Mouse (Mus musculus) regulatory T cell (primary cell): Measurements from ENCODE around the gene Foxg1.

Source experiments
- in situ Hi-C: fragments of 300-600 bp; cut with MboI, MseI; formaldehyde crosslinking; loops from one replicate; pipeline ENCODE4 v1.15.1; 2025; ENCODE audit warnings: high pct_unique_total_duplicates

The Foxg1 gene

GRCm38 (mm10) chr12:49385631-49385990, 3.2 kb downstream of the Foxg1 start:
- in situ Hi-C loops: no loop called here

- in situ Hi-C loops: no loop called here
Observed at GRCm38 (mm10) chr12:49386081-49386805, 3.8 kb downstream of the Foxg1 start.

- in situ Hi-C loops: no loop called here
Observed at GRCm38 (mm10) chr12:49387856-49388598, 5.6 kb downstream of the Foxg1 start.

- in situ Hi-C loops: no loop called here
Observed at GRCm38 (mm10) chr12:49389666-49390065, 7.2 kb downstream of the Foxg1 start.

- in situ Hi-C loops: no loop called here
Observed at GRCm38 (mm10) chr12:49390257-49390656, 7.8 kb downstream of the Foxg1 start.

GRCm38 (mm10) chr12:49390926-49391304, 8.5 kb downstream of the Foxg1 start:
- in situ Hi-C loops: no loop called here

GRCm38 (mm10) chr12:49391305-49392040, 9.0 kb downstream of the Foxg1 start:
- in situ Hi-C loops: no loop called here

- in situ Hi-C loops: no loop called here
Observed at GRCm38 (mm10) chr12:49392041-49392390, 9.6 kb downstream of the Foxg1 start.

GRCm38 (mm10) chr12:49392876-49393275, 10.4 kb downstream of the Foxg1 start:
- in situ Hi-C loops: no loop called here

- in situ Hi-C loops: no loop called here
Observed at GRCm38 (mm10) chr12:49393639-49394038, 11.2 kb downstream of the Foxg1 start.

- in situ Hi-C loops: no loop called here
Observed at GRCm38 (mm10) chr12:49394181-49394580, 11.7 kb downstream of the Foxg1 start.

GRCm38 (mm10) chr12:49394836-49395235, 12.4 kb downstream of the Foxg1 start:
- in situ Hi-C loops: no loop called here

GRCm38 (mm10) chr12:49395969-49396368, 13.5 kb downstream of the Foxg1 start:
- in situ Hi-C loops: no loop called here

- in situ Hi-C loops: no loop called here
Observed at GRCm38 (mm10) chr12:49396776-49397175, 14.3 kb downstream of the Foxg1 start.

- in situ Hi-C loops: no loop called here
Observed at GRCm38 (mm10) chr12:49397443-49398162, 15.1 kb downstream of the Foxg1 start.

GRCm38 (mm10) chr12:49398163-49398540, 15.7 kb downstream of the Foxg1 start:
- in situ Hi-C loops: no loop called here

GRCm38 (mm10) chr12:49398636-49399035, 16.2 kb downstream of the Foxg1 start:
- in situ Hi-C loops: no loop called here

GRCm38 (mm10) chr12:49399611-49400010, 17.2 kb downstream of the Foxg1 start:
- in situ Hi-C loops: no loop called here

- in situ Hi-C loops: no loop called here
Observed at GRCm38 (mm10) chr12:49400036-49400852, 17.8 kb downstream of the Foxg1 start.

- in situ Hi-C loops: no loop called here
Observed at GRCm38 (mm10) chr12:49400853-49401118, 18.3 kb downstream of the Foxg1 start.

- in situ Hi-C loops: no loop called here
Observed at GRCm38 (mm10) chr12:49401119-49401795, 18.8 kb downstream of the Foxg1 start.
